Mouse (Mus musculus): ENCODE data around the gene Cpe. TPM values are rescaled to one million over a fixed set of nuclear protein-coding genes. Genes with fewer than 3 reads are reported as not detected.

Cpe gene
- polyA plus RNA-seq, 1 experiment from 2014 or later, result 7.5 TPM

DNA sequence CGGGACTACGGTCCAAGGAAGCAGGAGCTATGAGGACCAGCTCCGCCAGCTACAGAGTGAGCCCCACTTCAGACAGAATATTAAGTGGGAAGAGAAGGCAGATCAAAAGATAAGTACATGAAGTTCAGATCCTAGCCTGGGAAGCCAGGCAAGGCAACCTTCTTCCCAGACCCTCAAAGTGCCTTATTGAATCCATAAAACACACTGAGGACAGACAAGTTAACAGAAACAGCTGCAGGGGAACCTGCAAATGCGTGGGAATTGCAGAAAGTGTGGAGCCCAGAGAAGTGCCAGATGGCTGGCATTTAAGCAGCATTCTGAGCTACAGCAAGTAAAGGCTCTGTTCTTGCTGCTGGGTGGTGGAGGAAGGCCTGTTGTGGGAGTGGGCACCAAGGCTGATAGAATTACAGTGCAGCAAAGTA lies 34.9 kb downstream of the Cpe start:
- Histone ChIP-seq H3K79me2 (ENCODE audit: inconsistent target) (no peaks in the 10 kb centered on the region), H3K4me3 (ENCODE audit: inconsistent target) (no peak overlapping the region), H3K27ac (no peak overlapping the region), H3K36me3 (ENCODE audit: inconsistent target) (no peaks in the 10 kb centered on the region)
- 87% methylated on average over 4 of the region's 4 CpGs for WGBS (ENCODE audit: missing documents)

DNA sequence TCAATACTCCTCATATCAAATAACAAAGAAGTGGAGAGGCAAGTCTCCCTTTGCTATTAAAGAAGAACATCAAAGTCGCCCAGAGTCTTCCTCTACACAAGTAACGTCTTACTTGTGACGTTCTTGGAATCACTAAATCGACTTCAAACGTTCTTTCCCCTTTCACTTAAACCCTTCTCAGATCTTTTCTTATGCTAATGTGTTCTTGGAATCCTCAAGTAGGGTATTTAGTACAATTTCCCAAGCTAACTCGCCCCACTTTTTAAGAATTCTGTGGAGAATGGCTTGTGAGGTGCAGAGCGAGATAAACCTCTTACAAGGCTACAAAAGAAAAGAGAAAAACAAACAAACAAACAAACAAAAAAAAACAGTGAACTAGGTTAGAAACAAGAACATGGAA lies 35.3 kb downstream of the Cpe start:
- H3K79me2 ChIP-seq (ENCODE audit: inconsistent target), result no peaks in the 10 kb centered on the region
- WGBS (ENCODE audit: missing documents), result 67% methylated on average over 7 of the region's 7 CpGs

DNA sequence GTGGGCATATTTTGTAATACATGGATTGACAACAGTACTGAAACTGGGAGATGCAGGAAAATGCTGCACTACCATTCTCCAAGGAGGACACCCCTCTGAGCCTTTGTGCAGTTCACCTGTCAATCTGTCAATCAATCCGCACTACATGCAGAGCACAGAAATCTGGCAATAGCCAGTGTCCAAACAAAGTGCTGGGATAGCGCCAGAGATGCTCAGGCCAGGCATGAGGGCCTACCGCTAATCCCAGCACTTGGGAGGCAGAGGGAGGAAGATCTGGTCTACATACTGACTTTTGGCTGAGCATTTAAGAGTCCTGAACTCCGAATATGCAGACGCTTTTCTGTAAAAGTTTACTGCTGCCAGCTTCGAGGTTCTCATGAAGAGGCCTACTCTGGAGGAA lies 37.0 kb downstream of the Cpe start:
- Histone ChIP-seq H3K4me3 (ENCODE audit: inconsistent target) (no peak overlapping the region), H3K79me2 (ENCODE audit: inconsistent target) (no peaks in the 10 kb centered on the region), H3K27ac (no peak overlapping the region), H3K36me3 (ENCODE audit: inconsistent target) (no peaks in the 10 kb centered on the region)
- 88% methylated on average over 6 of the region's 6 CpGs for WGBS (ENCODE audit: missing documents)

More for the DNA sequence above, 35.3 kb downstream of the Cpe start:
- H3K4me3 ChIP-seq (ENCODE audit: inconsistent target), result no peak overlapping the region
- no peak overlapping the region for H3K27ac ChIP-seq
- no peaks in the 10 kb centered on the region for H3K36me3 ChIP-seq (ENCODE audit: inconsistent target)

DNA sequence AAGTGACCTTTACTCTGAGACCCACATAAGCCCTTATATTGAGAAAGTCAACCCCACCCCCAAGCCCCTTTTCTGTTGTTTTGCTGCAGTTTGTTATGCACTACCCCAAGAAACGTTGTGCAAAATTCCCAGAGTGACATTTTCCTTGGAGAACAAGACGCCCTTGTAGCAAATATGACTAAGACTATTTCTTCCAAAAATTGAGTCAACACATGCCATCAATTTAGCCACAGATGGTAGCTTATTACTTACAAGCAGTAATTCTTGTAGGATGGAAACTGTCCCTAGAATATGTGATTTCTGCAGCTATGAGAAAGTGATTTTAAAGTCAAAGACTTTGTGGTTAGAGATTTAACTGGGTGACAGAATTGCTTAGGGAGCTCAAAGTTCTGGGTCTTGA lies 37.8 kb downstream of the Cpe start:
- Histone ChIP-seq H3K36me3 (ENCODE audit: inconsistent target) (no peaks in the 10 kb centered on the region), H3K4me3 (ENCODE audit: inconsistent target) (no peak overlapping the region), H3K79me2 (ENCODE audit: inconsistent target) (no peaks in the 10 kb centered on the region), H3K27ac (no peak overlapping the region)
- 71% methylated on average over 2 of the region's 2 CpGs for WGBS (ENCODE audit: missing documents)

DNA sequence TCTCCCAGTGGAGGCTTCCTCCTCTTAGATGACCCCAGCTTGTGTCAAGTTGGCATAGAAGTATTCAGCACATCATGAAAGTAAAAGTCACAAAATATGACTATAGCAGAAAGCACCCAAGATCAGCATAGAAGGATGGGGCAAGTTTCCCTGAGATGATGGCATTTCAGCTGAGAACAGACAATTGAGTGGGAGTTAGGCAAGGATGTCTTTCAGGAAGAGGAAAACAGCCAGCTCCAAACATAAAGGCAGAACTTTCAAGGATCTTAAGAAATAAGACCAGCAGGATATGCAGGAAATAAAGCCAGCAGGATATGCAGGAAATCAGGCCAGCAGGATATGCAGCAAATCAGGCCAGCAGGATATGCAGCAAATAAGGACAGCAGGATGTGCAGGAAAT lies 40.6 kb downstream of the Cpe start:
- H3K27ac ChIP-seq, result no peak overlapping the region
- H3K79me2 ChIP-seq (ENCODE audit: inconsistent target), result no peaks in the 10 kb centered on the region
- H3K36me3 ChIP-seq (ENCODE audit: inconsistent target), result no peaks in the 10 kb centered on the region
- H3K4me3 ChIP-seq (ENCODE audit: inconsistent target), result no peak overlapping the region

DNA sequence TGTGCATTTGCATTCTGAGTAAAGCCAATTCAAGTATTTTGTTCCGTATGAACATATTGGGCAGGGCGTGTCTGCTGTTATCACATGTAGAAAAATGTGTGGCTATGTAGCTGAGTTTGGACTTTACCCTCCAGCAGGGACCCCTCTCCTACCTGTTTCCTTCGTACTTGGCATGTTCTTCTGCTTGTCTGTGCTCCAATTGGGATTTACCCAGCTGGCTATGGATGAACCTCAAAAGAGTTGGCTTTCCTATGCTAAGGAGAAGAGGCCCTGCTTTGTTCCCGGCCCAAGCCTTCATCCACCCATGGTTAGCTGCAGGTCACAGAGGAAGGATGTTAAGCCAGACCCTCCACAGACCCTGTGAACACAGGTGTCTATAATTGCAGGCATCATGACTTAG lies 44.8 kb downstream of the Cpe start:
- no peak overlapping the region for H3K4me3 ChIP-seq (ENCODE audit: inconsistent target)
- H3K79me2 ChIP-seq (ENCODE audit: inconsistent target), result no peaks in the 10 kb centered on the region
- no peak overlapping the region for H3K27ac ChIP-seq
- 96% methylated on average over 4 of the region's 4 CpGs for WGBS (ENCODE audit: missing documents)
- no peaks in the 10 kb centered on the region for H3K36me3 ChIP-seq (ENCODE audit: inconsistent target)

DNA sequence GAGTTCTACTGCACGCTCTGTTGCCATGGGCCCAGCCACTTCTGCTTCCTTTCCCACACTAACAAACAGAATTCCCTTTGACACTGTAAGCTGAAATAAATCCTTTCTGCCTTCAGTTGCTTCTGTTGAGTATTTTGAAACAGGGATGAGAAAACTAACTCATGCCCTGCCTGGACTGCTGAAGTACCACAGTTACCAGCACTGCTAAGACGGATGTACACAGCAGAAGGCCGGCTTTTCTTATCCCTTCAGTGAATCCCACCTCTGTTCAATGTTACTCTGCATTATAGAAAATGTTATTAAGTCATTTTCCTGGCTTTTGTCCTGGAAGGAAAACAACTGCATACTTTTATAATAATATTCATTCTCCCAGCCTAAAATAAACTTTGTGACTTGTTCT lies 45.7 kb downstream of the Cpe start:
- Histone ChIP-seq H3K36me3 (ENCODE audit: inconsistent target) (no peaks in the 10 kb centered on the region), H3K4me3 (ENCODE audit: inconsistent target) (no peak overlapping the region), H3K79me2 (ENCODE audit: inconsistent target) (no peaks in the 10 kb centered on the region), H3K27ac (no peak overlapping the region)
- 94% methylated on average over 3 of the region's 3 CpGs for WGBS (ENCODE audit: missing documents)

DNA sequence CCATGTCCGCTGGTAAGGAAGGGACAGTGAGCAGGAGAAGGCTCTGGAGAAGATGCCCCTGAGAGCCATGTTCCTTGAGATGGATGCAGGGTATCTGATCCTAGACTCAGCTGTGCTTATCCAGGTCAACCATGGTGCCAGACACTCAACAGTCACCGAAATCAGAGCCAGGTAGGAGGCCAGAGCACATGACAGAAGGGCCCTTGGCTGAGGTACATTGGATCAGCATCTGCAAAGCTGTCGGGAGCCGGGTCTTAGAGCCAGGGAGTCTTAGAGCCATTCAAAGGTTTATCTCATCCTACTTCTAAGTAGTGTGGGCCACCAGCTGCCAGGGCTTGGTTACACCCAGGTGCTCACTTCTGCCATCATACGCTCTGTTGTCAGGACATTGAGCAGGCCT lies 46.4 kb downstream of the Cpe start:
- Histone ChIP-seq H3K79me2 (ENCODE audit: inconsistent target) (no peaks in the 10 kb centered on the region), H3K27ac (no peak overlapping the region), H3K36me3 (ENCODE audit: inconsistent target) (no peaks in the 10 kb centered on the region), H3K4me3 (ENCODE audit: inconsistent target) (no peak overlapping the region)
- 90% methylated on average over 5 of the region's 5 CpGs for WGBS (ENCODE audit: missing documents)

DNA sequence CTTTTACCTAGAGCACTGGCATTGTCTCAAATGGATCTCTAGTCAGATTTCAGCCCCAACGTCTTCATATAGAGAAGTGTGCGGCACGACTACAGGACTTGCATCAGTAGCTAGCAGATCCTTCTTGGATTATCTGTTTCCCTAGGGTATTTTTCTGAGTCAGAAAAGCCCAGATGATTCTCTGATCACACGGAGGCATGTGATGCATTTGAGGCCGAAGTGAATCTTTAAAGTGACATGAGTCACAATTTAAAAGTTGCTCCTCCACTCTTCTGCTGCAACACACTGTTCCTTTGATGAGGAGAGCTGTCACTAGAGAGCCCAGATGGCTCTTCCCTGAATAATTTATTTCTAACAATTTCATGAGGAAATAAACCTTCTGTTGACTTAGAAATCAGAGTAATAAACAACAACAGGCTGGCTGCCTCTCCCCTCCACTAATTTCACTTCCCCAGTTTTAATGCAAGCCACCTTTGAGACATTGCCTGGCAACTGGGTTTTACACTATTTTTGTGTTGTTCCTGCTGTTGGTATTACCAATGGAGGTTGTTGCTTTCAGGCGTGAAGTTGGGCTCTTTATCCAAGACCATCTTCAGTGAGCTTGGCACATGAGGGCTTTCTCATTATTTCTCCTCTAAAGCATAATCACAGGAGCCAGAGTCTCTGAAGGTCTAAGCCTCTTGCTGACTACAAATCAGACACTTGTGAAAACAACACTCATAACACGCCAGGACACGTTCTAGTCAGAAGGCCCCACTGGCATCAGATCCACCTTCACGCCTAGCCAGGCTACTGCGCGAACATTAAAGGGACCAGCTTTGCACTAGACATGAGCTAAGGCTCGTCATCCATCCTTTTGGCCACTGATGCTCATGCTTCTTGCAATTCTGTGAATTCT lies 48.5 kb downstream of the Cpe start:
- Histone ChIP-seq H3K79me2 (ENCODE audit: inconsistent target) (no peaks in the 10 kb centered on the region), H3K36me3 (ENCODE audit: inconsistent target) (no peaks in the 10 kb centered on the region), H3K4me3 (ENCODE audit: inconsistent target) (no peak overlapping the region), H3K27ac (no peak overlapping the region)
- WGBS (ENCODE audit: missing documents), result 84% methylated on average over 12 of the region's 12 CpGs

DNA sequence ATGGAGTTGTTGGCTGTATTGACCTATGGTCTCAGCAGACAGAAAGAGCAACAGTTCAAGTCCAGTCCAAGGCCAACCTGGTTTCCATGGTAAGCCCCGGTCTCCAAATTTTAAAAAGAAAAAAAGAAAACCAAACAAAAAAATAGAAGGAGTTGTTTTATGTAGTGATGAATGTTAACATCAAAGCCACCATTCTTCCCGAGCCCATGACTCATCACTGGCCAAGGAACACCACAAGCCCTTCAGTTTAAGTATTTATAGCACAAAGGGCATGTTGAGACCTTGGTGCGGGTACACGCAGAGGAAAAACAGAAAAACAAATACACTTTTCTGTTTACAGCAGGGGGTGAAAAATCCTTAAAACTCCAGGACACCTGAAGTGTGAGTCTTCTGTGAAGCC lies 49.5 kb downstream of the Cpe start:
- no peaks in the 10 kb centered on the region for H3K79me2 ChIP-seq (ENCODE audit: inconsistent target)
- whole genome bisulfite sequencing (ENCODE audit: missing documents), result 67% methylated on average over 4 of the region's 4 CpGs
- no peak overlapping the region for H3K27ac ChIP-seq
- no peaks in the 10 kb centered on the region for H3K36me3 ChIP-seq (ENCODE audit: inconsistent target)
- no peak overlapping the region for H3K4me3 ChIP-seq (ENCODE audit: inconsistent target)

DNA sequence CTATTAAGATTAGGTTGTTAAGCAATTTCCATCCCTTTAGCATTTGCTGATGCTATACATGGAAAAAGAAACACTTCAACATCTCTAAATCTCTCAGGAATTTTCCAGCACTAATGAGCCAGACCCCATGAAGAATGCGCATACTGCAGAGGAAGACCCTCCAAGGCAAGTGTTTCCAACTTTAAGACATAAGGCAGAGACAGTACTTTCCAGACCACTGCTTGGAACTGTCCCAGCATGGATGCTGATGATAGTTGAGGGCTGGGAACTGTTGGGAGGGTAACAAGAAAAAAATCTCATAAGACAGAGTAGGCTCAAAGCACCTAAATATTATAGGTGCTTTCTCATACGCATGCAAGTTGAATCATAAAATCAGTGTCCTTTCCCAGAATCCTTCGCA lies 50.1 kb downstream of the Cpe start:
- no peak overlapping the region for H3K27ac ChIP-seq
- H3K36me3 ChIP-seq (ENCODE audit: inconsistent target), result no peaks in the 10 kb centered on the region
- WGBS (ENCODE audit: missing documents), result 93% methylated on average over 3 of the region's 3 CpGs
- H3K79me2 ChIP-seq (ENCODE audit: inconsistent target), result no peaks in the 10 kb centered on the region
- no peak overlapping the region for H3K4me3 ChIP-seq (ENCODE audit: inconsistent target)

DNA sequence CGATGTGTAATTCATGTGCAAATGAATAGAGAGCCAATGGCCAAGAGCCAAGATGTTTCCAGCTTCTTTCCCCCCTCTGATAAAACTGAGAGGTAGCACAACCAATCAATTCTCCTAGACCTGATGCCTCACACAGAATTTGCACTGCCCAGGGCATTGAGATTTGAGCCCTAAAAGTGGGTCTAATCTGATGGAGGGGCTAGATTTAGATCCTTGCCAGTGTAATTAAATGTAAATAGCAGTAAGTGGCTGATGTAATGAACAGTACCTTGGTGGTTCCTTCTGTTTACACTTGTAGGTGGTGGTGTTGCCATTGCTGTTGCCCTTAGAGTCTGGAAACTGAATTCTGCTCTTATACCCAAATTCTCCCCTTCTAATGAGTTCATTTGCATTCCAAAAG lies 52.3 kb downstream of the Cpe start:
- 83% methylated on average over 1 of the region's 1 CpGs for WGBS (ENCODE audit: missing documents)
- Histone ChIP-seq H3K79me2 (ENCODE audit: inconsistent target) (no peaks in the 10 kb centered on the region), H3K36me3 (ENCODE audit: inconsistent target) (no peaks in the 10 kb centered on the region), H3K27ac (no peak overlapping the region), H3K4me3 (ENCODE audit: inconsistent target) (no peak overlapping the region)

DNA sequence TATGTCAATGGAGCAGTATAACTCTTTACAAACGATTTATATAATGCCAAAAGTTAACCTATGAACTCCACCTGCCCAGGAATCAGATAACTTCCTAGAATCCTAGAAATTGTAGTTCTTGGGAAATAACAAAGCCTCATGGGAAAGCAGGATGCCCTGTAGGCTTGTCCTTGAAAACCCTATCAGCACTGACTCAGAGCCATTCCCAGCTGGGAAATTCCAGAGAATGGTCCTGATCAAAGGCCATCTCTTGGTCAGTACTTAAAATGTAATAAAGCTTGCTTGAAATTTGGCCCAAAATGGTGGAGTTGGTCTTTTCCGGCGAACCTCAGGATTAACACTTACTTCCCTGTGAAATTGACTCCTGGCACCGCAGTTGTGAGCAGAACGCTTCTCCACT lies 53.2 kb downstream of the Cpe start:
- 88% methylated on average over 5 of the region's 5 CpGs for WGBS (ENCODE audit: missing documents)

DNA sequence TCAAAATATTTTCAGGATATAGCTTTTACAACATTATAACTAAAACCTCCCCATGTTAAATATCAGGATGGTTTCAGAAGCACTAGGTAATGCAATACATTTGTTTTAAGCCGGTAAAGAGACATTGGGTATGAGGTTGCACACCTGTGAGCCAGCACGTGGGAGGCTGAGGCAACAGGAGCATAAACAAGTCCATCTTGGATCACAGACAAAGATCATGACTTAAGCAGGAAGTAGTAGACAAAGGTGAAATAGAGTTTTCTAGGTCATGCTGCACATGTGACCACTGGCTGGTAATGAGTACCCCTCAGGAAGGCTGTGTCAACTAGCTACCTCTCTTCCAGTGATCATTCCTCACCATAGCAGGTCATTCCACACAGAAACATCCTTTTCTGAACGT lies 58.0 kb downstream of the Cpe start:
- Histone ChIP-seq H3K36me3 (ENCODE audit: inconsistent target) (no peaks in the 10 kb centered on the region), H3K4me3 (ENCODE audit: inconsistent target) (no peak overlapping the region), H3K79me2 (ENCODE audit: inconsistent target) (no peaks in the 10 kb centered on the region), H3K27ac (no peak overlapping the region)
- 78% methylated on average over 3 of the region's 3 CpGs for WGBS (ENCODE audit: missing documents)

More for the DNA sequence above, 53.2 kb downstream of the Cpe start:
- no peak overlapping the region for H3K4me3 ChIP-seq (ENCODE audit: inconsistent target)
- H3K27ac ChIP-seq, result no peak overlapping the region
- H3K36me3 ChIP-seq (ENCODE audit: inconsistent target), result no peaks in the 10 kb centered on the region
- H3K79me2 ChIP-seq (ENCODE audit: inconsistent target), result no peaks in the 10 kb centered on the region

DNA sequence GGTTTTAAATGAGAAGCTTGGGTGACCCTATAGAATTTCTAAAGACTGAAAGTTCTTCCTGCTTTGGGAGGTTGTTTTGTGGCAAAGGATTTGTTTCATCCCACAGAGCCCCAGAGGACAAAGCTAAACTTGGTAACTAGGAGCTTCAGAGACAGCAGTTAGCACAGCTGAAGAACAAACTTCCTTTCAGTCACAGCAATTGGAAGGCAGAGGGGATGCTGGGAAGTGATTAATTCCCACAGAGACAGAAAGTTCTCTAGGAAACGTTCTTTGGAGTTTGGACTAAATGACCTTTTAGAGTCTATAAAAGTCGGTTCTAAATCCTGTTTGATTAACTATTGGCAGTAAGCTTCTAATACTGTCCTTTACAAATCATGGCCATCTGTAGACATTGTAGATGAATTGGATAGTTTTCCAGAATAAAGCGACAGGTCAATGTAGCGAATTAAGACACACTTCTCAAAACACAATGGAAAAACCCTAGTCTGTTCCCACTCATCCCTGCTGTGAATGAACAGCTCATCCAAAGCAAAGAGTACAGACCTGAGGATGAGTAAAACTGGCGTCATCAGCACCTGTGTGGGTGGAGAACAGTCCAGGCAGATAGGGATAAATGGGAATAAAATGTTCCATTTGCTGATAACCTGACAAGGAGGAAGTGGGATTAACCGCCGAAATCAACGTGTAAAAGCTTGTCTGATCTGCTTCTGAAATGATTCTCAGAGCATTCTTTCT lies 58.6 kb downstream of the Cpe start:
- no peaks in the 10 kb centered on the region for H3K79me2 ChIP-seq (ENCODE audit: inconsistent target)
- 81% methylated on average over 8 of the region's 8 CpGs for WGBS (ENCODE audit: missing documents)
- no peaks in the 10 kb centered on the region for H3K36me3 ChIP-seq (ENCODE audit: inconsistent target)
- no peak overlapping the region for H3K27ac ChIP-seq
- no peak overlapping the region for H3K4me3 ChIP-seq (ENCODE audit: inconsistent target)
